Mouse (Mus musculus) cerebellum, postnatal 14 days (tissue): ENCODE data around the gene Bcl11a.

Source experiments
- DNase-seq, 2 experiments: peaks; one replicate each; pipeline ENCODE4 v3.0.0; 2021; ENCODE audit warnings: mixed read lengths in 2 of 2

Gene Bcl11a

GRCm38 (mm10) chr11:24077795-24078705 is at the start of gene Bcl11a:
Gene Bcl11a, plus strand, starts transcription at chr11:24078056.
- peak; percentile 57 to 60 for DNase-seq

GRCm38 (mm10) chr11:24044025-24044424 is 33.8 kb upstream of the Bcl11a start:
- no peak for DNase-seq

- peak; percentile 88 to 89 for DNase-seq
Observed at GRCm38 (mm10) chr11:24049226-24050031, 28.4 kb upstream of the Bcl11a start.

- DNase-seq, result no peak
Observed at GRCm38 (mm10) chr11:24050032-24050757, 27.7 kb upstream of the Bcl11a start.

GRCm38 (mm10) chr11:24052882-24053281 is 25.0 kb upstream of the Bcl11a start:
- peak in 1 of 2 experiments; percentile 42 for DNase-seq

- DNase-seq, result no peak
Observed at GRCm38 (mm10) chr11:24059137-24059536, 18.7 kb upstream of the Bcl11a start.

GRCm38 (mm10) chr11:24060428-24060827 is 17.4 kb upstream of the Bcl11a start:
- no peak for DNase-seq

- peak in 1 of 2 experiments; percentile 33 for DNase-seq
Observed at GRCm38 (mm10) chr11:24061819-24062218, 16.0 kb upstream of the Bcl11a start.

- no peak for DNase-seq
Observed at GRCm38 (mm10) chr11:24062495-24063096, 15.3 kb upstream of the Bcl11a start.

GRCm38 (mm10) chr11:24064221-24064620 is 13.6 kb upstream of the Bcl11a start:
- no peak for DNase-seq

GRCm38 (mm10) chr11:24065313-24065712 is 12.5 kb upstream of the Bcl11a start:
- peak in 1 of 2 experiments; percentile 29 for DNase-seq

- no peak for DNase-seq
Observed at GRCm38 (mm10) chr11:24074021-24074591, 3.8 kb upstream of the Bcl11a start.

- DNase-seq, result peak in 1 of 2 experiments; percentile 27
Observed at GRCm38 (mm10) chr11:24074634-24075104, 3.2 kb upstream of the Bcl11a start, which contains the start of gene A830031A19Rik. Gene A830031A19Rik, minus strand, starts transcription at chr11:24075054.

GRCm38 (mm10) chr11:24075486-24076126 is 2.2 kb upstream of the Bcl11a start:
- DNase-seq, result peak in 1 of 2 experiments; percentile 30

GRCm38 (mm10) chr11:24076127-24076650 is 1.7 kb upstream of the Bcl11a start:
- peak; percentile 49 to 54 for DNase-seq

- DNase-seq, result peak; percentile 47 to 51
Observed at GRCm38 (mm10) chr11:24076821-24077730, 780 bp upstream of the Bcl11a start.

- peak; percentile 36 to 49 for DNase-seq
Observed at GRCm38 (mm10) chr11:24078706-24079316, 955 bp downstream of the Bcl11a start.

GRCm38 (mm10) chr11:24079392-24080391 is 1.8 kb downstream of the Bcl11a start:
- peak; percentile 56 to 57 for DNase-seq
